Mouse (Mus musculus): ENCODE data around the gene Dazap1. TPM values are rescaled to one million over a fixed set of nuclear protein-coding genes. Genes with fewer than 3 reads are reported as not detected.

Dazap1 gene
- total RNA-seq, 2 experiments from 2014 or later, result 76.8 to 91.2 TPM

GRCm38 (mm10) chr10:80321014-80321669 lies 59.9 kb downstream of the Dazap1 start:
- no peak for DNase-seq (ENCODE audit: extremely low spot score in 1 of 2, low spot score in 1 of 2)

GRCm38 (mm10) chr10:80321670-80322581 lies 60.6 kb downstream of the Dazap1 start:
- DNase-seq (ENCODE audit: extremely low spot score in 1 of 2, low spot score in 1 of 2), result no peak

- no peak for DNase-seq (ENCODE audit: extremely low spot score in 1 of 2, low spot score in 1 of 2)
These were observed 61.5 kb downstream of the Dazap1 start for GRCm38 (mm10) chr10:80322811-80323211.

DNA sequence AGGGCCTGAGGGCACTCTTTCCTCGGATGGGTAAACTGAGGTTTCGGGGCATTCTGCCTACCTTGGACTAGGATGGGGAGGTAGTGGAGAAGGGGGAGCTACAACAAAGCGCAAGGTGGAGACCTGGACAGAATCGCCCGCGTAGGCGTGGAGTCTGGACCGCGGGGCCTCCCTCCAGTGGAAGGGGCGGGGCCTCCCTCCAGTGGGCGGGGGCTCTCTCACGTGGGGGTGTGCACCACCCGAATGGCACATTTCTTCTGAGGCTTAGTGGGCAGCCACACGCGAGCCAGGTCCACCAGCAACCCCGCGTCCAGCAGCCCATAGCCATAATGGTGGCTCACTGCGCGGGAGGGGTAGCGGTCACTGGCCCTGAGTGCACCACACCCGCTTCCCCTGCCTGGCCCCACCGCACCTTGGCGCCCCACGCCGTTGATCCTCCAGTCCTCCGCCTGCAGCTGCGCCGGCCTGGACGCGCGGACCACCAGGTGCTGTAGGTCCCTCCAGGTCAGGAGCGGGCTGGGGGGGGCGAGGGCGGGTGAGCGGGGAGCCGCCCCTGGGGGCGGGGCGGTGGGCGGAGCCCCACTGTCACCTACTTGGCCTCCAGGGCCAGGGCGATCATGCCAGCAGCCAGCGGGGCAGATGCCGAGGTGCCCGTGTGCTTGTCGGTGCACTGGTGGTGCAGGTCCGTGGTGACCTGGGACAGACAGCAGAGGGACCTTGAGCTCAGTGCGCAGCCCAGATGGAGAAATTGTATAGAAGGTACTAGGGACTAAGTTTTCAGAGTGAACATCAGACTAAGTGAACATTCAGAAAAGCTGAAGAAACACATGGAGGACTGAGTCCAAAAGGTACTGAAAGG lies 62.2 kb downstream of the Dazap1 start:
- DNase-seq (ENCODE audit: extremely low spot score in 1 of 2, low spot score in 1 of 2), result no peak

GRCm38 (mm10) chr10:80324120-80325037 lies 63.1 kb downstream of the Dazap1 start:
- no peak for DNase-seq (ENCODE audit: extremely low spot score in 1 of 2, low spot score in 1 of 2)

- DNase-seq (ENCODE audit: extremely low spot score in 1 of 2, low spot score in 1 of 2), result no peak
These were observed 63.8 kb downstream of the Dazap1 start for GRCm38 (mm10) chr10:80325045-80325444.

GRCm38 (mm10) chr10:80329273-80330081 lies 68.2 kb downstream of the Dazap1 start, which contains the start of the genes Pcsk4 and Reep6:
TSS of gene Pcsk4 (minus strand) at chr10:80329498.
TSS of gene Reep6 (plus strand) at chr10:80329953.
- DNase-seq (ENCODE audit: extremely low spot score in 1 of 2, low spot score in 1 of 2), result peak; percentile 77 to 87

GRCm38 (mm10) chr10:80330084-80330483 lies 68.8 kb downstream of the Dazap1 start:
- DNase-seq (ENCODE audit: extremely low spot score in 1 of 2, low spot score in 1 of 2), result no peak

DNA sequence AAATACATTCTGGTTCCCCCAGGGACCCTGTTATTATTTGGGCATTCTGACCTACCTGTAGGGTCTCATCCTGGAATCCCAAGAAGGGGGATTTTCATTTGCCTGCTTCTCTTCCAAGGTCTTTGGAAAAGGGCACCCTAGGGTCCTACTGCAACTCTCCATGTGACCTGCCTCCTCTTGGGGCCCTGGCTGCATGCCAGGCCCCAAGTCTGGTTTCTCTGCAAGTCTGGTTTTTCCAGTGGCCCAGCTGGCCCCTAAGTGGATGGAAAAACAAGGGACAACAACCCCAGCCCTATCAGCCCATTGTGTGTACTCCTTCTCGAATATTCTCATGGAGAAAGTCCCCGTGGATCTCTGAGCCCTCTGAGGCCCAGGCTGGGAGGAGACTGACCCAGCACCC lies 69.6 kb downstream of the Dazap1 start:
- DNase-seq (ENCODE audit: extremely low spot score in 1 of 2, low spot score in 1 of 2), result no peak

DNA sequence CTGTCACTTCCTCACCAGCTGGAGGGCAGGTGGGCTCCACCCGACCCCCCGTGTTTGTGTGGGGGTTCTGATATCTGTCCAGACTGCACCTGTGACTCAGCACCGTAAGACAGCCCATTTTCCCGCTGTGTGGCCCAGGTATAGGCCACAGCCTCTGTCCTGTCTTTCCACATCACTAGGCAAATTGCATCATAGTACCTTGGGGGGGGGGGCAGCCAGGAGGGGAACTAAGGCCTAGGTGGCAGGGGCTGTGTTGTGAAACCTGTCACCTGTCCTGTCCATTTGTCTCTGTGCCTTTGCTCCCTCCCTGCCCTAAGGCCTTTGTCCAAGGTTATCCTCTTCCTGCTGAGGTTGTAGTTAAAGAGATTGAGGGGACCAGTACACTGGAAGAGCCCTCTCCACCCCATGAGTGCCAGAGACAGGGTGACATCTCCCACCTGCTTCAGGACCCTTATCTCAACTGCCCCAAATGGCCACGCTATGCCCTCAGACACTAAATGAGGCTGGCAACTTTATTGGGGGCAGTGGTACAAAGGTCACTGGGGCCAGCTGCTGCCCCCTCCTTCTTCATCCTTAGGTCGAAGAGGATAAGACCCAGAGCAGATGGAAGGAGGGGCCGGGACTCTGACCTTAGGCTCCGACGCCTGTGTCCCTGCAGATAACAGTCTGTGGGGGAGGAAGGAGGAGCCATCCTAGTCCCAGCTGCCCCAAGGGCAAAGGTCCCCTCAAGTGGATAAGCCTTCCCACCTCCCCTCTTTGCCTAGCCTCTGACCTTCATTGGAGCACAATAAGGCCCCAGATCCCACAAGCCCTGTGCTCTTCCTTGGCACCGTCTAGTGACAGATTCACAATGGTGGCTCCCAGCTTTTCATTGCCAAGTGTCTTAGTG lies 70.6 kb downstream of the Dazap1 start:
- DNase-seq (ENCODE audit: extremely low spot score in 1 of 2, low spot score in 1 of 2), result no peak

GRCm38 (mm10) chr10:80332525-80332989 lies 71.3 kb downstream of the Dazap1 start:
- DNase-seq (ENCODE audit: extremely low spot score in 1 of 2, low spot score in 1 of 2), result no peak

DNA sequence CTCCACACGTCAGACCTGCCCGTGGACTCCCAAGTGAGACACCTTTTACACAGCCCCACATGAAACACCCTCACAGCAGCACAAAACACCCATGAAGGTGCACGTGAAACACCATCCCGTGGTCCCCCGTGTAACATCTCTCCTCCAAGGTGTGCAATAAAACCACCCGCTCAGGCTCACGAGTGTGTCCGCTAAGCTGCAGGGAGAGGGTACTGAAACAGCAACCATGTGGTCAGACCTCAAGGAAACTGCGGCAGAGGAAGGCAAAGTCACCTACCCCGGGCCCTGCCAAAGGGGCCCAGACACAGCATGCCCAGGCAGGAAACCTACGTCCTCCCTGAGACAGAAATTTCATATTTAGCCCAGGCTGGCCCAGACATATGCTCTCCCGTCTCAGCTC lies 75.0 kb downstream of the Dazap1 start:
- no peak for DNase-seq (ENCODE audit: extremely low spot score in 1 of 2, low spot score in 1 of 2)

Small RNA genes within 50 kb of the gene (microRNA-seq; reads per million reads assigned to microRNA genes)
- 1.8 to 2.0 reads per million in 2 experiments for gene Mir6911

Other genes with a start within 250 kb of the Dazap1 start
- gene Arhgap45, start 244.8 kb upstream of the Dazap1 start, total RNA-seq (2021), result 1 to 10 TPM; 3.3 to 4.3 TPM
- gene Polr2e, start 221.7 kb upstream of the Dazap1 start, total RNA-seq (2021), result 10 to 100 TPM; 86.6 to 91.0 TPM
- gene Gpx4, start 214.3 kb upstream of the Dazap1 start, total RNA-seq (2021), result 100 to 1,000 TPM; 486 to 515 TPM
- 10 to 100 TPM; 14.5 to 22.0 TPM for gene Sbno2, start 155.9 kb upstream of the Dazap1 start, total RNA-seq (2021)
- 10 to 100 TPM; 89.1 to 94.3 TPM for gene Stk11, start 145.7 kb upstream of the Dazap1 start, total RNA-seq (2021)
- gene Atp5d, start 122.9 kb upstream of the Dazap1 start, total RNA-seq (2021), result 100 to 1,000 TPM; 338 to 391 TPM
- gene Cbarp, start 120.7 kb upstream of the Dazap1 start, total RNA-seq (2021), result 100 to 1,000 TPM; 399 to 401 TPM
- gene Midn, start 113.2 kb upstream of the Dazap1 start, total RNA-seq (2021), result 10 to 100 TPM; 61.4 to 82.4 TPM
- 10 to 100 TPM; 69.5 to 97.5 TPM for gene Cirbp, start 95.5 kb upstream of the Dazap1 start, total RNA-seq (2021)
- gene 1600002K03Rik, start 88.5 kb upstream of the Dazap1 start, total RNA-seq (2021), result 1 to 10 TPM; 5.8 to 6.2 TPM
- 10 to 100 TPM; 11.9 to 12.7 TPM for gene Efna2, start 82.0 kb upstream of the Dazap1 start, total RNA-seq (2021)
- 10 to 100 TPM; 39.5 to 48.9 TPM for gene Mum1, start 35.1 kb upstream of the Dazap1 start, total RNA-seq (2021)
- gene Ndufs7, start 12.4 kb upstream of the Dazap1 start, total RNA-seq (2021), result 100 to 1,000 TPM; 196 to 223 TPM
- 10 to 100 TPM; 43.1 to 54.7 TPM for gene Gamt, start 474 bp upstream of the Dazap1 start, total RNA-seq (2021)
- gene Rps15, start 31.0 kb downstream of the Dazap1 start, total RNA-seq (2021), result 100 to 1,000 TPM; 790 to 900 TPM
- 100 to 1,000 TPM; 101 to 115 TPM for gene Apc2, start 34.5 kb downstream of the Dazap1 start, total RNA-seq (2021)
- 10 to 100 TPM; 20.7 to 26.3 TPM for gene 2310011J03Rik, start 59.1 kb downstream of the Dazap1 start, total RNA-seq (2021)
- gene Pcsk4, start 68.0 kb downstream of the Dazap1 start, total RNA-seq (2021), result 1 to 10 TPM; 2.3 to 2.8 TPM
- 10 to 100 TPM in 1 of 2 experiments, 1 to 10 TPM in 1; 9.7 to 10.6 TPM for gene Reep6, start 68.5 kb downstream of the Dazap1 start, total RNA-seq (2021)
- 1 to 10 TPM; 3.8 to 5.5 TPM for gene Adamtsl5, start 86.9 kb downstream of the Dazap1 start, total RNA-seq (2021)
- gene Plk5, start 95.0 kb downstream of the Dazap1 start, total RNA-seq (2021), result 10 to 100 TPM; 14.6 to 16.9 TPM
- gene Mex3d, start 126.2 kb downstream of the Dazap1 start, total RNA-seq (2021), result 10 to 100 TPM; 18.9 to 19.3 TPM
- gene Mbd3, start 138.1 kb downstream of the Dazap1 start, total RNA-seq (2021), result 100 to 1,000 TPM; 138 to 159 TPM
- gene Uqcr11, start 145.3 kb downstream of the Dazap1 start, total RNA-seq (2021), result 100 to 1,000 TPM; 520 to 551 TPM
- 10 to 100 TPM; 26.9 to 32.1 TPM for gene Tcf3, start 172.2 kb downstream of the Dazap1 start, total RNA-seq (2021)
- not detected for gene Onecut3, start 233.3 kb downstream of the Dazap1 start, total RNA-seq (2021)